Mouse (Mus musculus): ENCODE data around the gene Gm20219.
"Not testable (repeated sequence)": the region's sequence is repeated elsewhere in the genome, so short reads cannot be mapped to it uniquely, and the experiment has no call there.

The Gm20219 gene

DNA sequence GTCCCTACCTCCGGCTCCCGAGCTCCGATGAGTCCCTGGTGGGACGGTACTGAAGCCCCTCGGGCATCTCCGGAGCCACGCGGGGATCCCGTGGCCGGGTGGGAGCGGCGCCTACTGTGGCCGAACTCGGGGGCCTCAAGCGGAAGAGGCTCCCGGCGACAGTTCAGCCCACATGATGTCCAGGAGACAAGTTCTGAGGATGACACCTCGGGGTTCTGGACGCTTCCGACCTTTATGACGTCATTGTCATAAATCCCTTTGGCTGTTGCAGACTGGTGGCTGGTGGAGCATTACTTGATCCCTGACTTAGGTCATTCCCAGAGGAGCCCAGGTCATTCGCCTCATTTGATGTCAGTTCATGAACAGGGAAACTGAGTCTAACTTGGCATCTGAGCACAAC is 41.9 kb downstream of the Gm20219 start, which contains the start of gene Znrf4:
Gene Znrf4, minus strand, starts transcription at position 122 of the 400 bp plus-strand sequence.
- no peak for DNase-seq

DNA sequence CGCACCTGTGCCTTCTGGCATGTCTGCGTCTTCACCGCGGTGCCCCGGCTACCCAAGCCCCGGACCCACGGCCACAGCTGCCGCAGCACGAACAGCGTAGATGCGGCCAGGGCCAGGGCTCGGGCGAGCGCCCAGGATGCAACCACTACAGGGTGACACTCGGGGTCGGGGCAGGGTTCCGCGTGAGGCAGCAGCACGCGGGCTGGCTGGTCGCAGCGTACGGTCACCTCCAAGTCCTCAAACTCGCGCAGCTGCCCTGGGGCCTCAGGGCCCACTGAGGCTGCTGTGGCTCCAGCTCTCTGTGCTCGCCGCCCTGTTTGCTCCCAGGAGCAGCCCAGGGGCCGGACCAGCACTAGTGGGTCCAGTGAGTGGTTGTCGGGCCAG is 42.5 kb downstream of the Gm20219 start:
- no peak for DNase-seq

DNA sequence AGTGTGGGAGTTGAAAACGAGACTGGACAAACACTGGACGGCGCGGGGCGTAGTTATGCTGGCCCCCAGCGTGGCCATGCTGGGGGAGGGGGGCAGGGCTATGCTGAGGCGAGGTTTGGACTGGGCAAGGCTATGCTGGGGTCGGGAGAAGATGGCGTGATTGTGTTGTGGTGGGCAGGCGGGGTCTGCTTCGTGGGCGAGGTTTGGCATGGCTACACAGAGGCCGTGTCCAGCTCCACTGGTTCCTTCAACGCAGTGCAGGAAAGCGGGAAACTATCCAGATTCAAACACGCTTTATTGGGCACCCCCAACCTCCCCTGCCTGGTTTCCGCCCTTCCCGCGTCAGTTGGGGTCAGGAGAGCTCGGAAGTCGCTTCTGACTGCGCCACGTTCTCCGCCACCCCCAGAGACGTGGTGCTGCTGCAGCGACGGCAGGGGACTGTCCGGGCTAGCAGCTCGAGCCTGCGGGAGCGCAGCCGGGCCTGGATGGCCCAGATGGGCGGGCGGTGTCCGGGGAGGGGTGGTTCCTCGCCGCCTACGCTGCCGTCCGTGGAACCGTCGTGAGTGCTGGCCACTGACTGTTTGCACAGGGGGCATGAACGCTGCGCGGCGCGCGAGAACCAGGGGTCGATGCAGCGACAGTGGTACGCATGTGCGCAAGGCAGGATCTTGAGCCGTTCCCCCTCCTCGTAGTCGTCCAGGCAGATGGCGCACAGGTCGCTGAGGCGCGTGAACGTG is 43.0 kb downstream of the Gm20219 start:
- no peak for DNase-seq

DNA sequence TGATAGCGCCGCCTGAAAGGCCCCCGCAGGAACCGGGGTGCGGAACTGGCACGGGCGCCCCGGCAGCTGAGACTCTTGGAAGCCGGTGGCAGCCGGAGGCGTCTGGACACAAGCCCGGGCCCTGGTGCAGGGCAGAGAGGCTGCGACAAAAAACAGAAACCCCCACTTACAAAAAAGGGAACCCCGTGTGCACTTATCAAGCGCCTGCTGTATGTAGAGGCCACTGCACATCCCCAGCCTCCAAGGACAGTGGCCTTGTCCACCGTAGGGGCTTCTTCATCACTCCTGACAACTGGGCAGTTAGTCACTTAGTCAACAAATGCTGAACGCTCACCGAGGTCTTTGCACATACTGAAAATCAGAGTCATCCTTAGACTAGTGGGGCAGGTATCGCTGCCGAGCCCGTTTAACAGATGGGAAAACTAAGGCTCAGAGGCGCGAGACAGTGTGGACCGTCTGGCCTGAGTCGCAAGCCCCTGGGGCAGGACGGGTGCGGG is 43.7 kb downstream of the Gm20219 start:
- no peak for DNase-seq

DNA sequence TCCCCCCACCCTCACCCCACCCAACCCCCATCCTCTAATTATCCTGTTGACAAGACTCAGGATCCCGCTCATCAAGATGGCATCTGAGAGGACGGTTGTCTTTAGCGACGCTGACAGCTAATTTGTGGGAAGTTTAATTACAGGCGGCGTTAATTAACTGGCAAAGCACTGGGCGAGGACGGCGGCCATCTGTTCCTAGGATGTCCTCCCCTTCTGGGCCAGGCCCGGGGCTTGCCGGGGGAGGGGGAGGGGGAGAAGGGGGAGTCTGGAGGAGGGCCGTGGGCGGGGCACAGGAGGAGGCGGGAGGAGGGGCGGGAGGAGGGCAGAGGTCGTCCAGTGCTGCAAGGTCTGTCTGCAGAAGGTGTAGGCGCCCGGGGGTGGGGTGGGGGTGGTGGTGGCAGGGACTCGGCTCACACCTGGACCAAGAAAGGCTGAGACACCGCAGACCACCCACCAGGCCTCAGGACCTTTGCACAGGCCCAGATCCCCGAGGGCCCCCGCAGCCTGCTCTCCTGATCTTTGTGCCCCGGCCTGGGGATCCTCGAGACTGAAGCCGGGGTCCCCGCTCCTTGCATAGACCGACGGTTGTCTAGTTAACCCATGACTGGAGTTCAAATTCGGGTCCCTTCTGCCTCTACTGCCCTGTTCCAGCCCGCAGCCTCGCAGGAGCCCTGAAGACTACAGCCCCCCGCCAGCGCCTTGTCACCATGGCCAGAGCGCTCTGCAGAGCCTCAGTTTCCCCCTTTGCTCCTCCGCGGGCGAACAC is 44.3 kb downstream of the Gm20219 start:
- no peak for DNase-seq

DNA sequence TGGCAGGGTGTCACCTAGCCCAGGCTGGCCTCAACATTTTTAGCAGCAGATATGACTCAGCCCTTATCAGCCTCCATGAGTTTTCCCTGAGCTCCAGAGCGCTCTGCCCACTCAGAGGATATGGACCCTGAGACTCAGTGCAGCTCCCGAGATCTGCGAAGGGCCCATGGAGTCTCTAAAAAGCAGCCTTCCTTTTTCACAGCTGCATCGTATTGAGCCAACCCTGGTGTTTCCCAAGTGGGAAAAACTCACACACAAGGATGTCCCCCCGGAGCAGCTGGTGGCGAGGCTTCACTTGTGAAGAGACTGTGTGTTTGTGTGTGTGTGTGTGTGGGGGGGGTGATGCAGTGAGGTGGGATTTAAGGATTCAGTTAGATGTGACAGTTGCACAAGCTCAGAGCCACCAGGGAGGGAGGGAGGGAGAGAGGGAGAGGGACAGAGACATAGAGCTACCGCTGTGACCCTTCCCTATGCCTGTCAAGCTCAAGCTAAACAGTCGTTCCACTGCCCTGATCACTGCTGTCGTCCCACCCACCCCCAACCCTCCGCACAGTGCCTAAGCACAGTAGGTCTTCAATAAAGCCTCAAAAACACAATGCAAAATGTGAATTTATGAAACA is 45.1 kb downstream of the Gm20219 start:
- DNase-seq: no peak

DNA sequence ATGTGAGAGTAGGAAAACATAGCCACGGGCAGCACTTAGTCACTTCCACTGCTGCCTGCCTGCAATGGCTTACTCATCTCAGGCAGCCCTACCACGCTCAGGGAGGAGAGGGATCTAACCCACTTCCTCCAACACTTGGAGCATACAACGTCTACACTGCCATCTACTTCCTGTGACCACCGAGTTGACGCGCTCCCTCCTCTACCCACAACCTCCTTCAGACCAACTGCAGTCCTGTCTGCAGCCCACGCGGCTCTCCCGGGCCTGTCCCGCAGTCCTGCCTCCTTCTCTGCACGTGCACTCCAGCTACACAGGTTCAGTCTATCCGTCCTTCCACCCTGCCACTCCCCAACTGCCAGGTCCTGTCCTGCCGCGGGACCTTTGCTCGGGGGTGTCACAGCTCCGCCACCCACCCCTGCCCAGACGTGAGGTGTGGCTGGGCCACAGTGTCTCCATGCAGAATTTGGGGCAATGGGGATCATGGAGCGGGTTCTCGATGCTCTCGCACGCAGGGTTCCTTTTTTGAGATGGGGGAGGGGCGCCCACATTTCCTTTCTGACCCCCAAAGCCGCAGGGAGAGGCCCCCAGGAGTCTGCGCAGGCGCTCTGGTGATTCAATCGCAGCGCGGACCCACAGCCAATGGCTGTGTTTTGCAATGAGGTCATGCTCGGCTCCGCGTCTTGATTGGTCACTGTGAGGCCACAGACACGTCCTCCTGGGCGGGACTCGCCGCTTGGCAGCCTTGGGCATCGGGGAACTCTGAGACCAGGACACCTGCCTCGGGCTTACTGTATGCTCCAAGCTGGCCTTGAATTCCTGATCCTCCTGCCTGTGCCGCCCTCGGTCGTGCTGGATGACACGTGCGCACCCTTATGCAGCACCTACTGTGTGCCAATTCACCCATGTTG is 46.8 kb downstream of the Gm20219 start:
- peak; percentile 94 to 97 for DNase-seq

DNA sequence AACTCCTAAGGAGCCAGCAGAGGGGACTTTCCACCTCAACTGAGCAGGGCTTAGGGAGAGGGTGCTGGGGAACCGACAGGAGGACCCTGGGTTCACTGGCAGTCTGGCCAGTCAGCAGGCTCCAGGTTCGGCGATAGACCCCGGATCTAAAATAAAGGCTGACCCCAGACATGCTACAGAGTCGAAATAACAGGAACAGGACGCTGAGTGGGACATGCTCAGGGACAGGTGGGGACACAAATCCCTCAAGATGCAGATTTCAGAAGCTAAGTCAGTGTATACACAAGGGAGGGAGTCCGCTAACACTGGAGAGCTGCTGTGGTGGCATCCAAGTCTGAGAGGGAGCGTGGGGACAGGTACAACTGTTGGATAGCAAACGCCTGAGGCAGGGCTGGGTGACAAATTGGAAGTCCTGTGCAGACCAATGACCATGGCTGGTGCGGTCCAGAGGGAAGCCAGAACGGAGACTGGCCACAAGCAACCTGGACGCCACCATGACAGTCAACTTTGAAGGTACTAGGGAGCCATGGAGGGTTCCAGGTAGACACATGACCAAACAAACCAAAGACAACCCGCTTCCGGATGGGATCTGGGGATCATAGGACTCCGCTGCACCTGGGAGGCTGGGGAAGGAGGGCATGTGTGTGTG is 47.6 kb downstream of the Gm20219 start:
- DNase-seq: no peak

DNA sequence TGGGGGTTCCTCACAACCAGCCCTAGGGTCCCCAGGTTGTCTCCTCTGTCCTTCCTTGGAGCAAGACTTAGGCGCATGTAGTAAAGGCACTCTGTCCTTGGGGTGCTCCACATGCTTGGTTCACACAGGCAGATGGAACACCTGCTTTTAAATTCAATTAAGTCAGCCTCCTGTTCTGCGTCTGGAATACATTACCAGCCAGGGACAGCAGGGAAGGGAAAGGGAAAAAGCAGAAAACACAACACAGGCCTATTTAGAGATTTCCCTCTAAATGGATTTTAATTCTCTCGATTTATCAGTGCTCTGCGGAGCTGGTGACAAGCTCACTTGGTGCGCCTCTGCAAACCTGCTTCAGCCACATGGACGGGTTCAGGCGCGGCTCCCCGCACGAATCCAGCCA is 48.8 kb downstream of the Gm20219 start:
- DNase-seq: no peak

DNA sequence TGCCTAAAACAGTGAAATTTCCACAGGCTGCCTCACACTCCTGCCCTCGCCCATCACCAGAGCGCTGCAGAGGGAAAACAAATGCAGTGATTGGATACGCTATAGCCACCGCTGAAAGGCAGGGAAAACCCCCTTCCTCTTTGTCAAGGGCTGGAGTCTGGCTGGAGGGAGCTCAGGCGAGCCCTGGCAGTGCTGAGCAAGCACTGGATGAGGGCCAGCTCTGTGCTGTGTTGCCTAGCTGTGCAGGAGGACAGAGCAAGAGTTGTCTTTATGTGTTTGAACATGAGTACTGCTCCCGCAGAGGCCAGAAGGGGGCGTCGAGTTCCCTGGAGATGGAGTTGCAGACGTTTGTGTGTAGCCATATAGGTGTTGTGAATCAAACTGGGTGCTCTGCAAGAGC is 51.7 kb downstream of the Gm20219 start:
- peak in 1 of 2 experiments; percentile 24 for DNase-seq

DNA sequence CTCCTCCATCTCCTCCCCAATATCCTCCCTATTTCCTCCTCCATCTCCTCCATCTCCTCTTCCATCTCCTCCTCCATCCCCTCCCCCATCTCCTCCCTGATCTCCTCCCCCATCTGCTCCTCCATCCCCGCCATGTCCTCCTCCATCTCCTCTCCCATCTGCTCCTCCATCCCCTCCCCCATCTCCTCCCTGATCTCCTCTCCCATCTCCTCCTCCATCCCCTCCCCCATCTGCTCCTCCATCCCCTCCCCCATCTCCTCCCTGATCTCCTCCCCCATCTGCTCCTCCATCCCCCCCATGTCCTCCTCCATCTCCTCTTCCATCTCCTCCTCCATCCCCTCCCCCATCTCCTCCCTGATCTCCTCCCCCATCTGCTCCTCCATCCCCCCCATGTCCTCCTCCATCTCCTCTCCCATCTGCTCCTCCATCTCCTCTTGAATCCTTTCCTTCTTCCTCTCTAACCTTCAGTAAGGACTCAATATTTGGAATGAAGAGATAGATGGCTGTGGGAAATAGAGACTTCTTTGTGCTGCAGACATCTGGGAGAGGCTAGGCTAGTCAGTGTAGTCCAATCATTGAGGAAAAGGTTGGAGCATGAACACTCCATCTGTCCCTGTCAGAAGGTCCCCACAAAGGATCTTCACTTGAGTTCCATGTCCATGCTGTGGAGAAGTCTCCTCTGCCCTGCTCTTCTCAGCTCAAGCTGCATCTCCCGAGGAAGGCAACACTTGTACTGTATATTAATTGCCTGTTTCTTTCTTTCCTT is 52.4 kb downstream of the Gm20219 start:
- DNase-seq: not testable (repeated sequence)
